Mouse (Mus musculus): ENCODE data around the gene Zfp473. TPM values are rescaled to one million over a fixed set of nuclear protein-coding genes. Genes with fewer than 3 reads are reported as not detected.
"Not testable (repeated sequence)": the region's sequence is repeated elsewhere in the genome, so short reads cannot be mapped to it uniquely, and the experiment has no call there.

Zfp473 gene
- total RNA-seq (2021) = under 1 TPM; 0.16 to 0.53 TPM
- long read RNA-seq = 0 reads

GRCm38 (mm10) chr7:44750950-44751349, at the start of gene Zfp473:
Gene Zfp473 (minus strand): TSS chr7:44751050.
- DNase-seq (ENCODE audit: low spot score in 2 of 2) = not testable (repeated sequence)

DNA sequence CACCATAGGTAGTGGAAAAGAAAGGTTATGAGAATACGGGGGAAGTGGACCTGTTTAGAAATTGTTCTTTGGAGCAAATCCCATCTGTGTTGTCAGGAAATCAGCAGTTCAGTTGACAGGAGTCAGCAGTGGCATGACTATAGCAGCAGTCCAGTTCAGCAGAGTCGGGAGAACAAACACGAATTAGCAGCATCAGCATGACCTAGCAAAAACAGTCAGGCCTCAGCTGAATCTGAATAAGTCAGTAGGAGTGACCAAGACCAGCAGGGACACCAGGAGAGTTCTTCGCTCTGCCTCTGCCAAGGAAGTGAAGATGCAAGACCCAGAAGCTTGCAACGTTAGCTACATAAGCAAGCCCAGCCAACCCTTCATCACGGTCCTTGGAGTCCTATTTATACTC, 41.9 kb upstream of the Zfp473 start:
- no peak for DNase-seq (ENCODE audit: low spot score in 2 of 2)

GRCm38 (mm10) chr7:44790066-44790465, 39.2 kb upstream of the Zfp473 start:
- DNase-seq (ENCODE audit: low spot score in 2 of 2) = no peak

DNA sequence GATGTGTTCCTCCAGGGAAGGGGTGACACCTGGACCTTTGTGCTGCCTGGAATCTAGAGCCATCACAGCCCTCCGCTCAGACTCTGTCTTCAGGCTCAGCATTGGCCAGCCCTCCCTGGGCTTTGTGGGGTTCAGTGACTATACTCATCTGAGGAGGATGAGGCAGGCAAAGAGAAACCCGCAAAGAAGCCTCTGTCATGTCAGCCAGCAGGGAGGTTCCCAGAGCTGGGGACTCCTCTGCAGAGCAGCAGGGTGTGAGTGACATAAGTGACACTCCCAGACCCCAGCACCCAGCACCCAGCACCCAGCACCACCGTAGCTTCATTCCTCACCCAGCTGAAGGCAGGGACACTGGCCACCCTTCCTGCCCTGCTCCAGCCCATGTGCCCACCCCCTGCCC, 38.7 kb upstream of the Zfp473 start:
- DNase-seq (ENCODE audit: low spot score in 2 of 2) = no peak

GRCm38 (mm10) chr7:44780101-44780500, 29.3 kb upstream of the Zfp473 start:
- no peak for DNase-seq (ENCODE audit: low spot score in 2 of 2)

DNA sequence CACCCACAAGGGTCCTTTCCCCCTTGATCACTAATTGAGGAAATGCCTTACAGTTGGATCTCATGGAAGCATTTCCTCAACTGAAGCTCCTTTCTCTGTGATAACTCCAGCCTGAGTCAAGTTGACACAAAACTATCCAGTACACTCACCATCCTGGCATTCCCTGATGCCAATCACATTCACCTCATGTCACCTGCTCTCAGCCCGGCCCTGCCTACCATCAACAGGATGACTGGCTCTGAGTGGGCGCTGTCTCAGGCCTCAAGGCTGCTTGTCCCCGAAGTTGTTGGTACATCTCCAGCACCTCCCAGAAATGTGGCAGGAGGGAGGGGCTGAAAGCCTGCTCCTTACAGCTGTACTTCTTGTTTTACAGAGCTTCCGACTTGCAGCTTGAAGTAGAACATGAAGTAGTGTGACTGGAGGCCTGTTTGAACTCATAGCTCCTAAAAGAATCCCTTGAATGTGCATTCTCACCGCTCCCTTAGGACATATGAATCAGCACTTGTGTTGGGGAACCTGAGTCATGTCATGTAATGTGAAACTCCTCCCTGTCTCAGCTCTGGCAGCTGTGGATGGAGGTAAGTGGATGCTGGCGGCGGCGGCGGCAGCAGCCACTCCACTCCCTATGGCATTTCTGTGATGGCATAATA, 26.1 kb upstream of the Zfp473 start:
- DNase-seq (ENCODE audit: low spot score in 2 of 2) = no peak

GRCm38 (mm10) chr7:44772591-44773204, 21.8 kb upstream of the Zfp473 start:
- DNase-seq (ENCODE audit: low spot score in 2 of 2) = no peak

DNA sequence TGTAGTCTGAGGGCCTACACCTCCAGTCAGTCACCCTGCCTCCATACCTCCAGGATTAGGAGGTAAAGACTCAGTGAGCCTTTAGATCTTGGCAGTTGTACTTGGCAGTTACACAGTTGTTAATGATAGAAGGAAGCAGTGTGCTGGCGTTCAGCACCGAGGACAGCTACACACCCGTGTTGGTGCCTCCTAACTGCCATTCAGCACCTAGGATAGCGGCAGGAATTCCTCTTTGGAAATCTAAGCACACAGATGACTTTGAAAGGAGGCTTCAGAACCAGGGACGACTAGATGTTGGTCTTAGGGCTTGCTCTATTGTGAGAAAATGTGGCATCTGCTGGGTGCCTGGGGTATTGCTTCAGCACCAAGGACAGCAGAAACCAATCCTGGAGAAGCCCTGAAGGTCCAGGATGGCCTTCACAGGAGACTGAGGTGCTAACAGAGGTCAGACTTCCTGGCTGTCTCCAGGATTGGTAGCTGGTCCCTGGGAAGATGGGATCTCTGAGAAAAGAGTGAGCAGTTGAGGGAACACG, 19.3 kb upstream of the Zfp473 start:
- peak; percentile 51 to 58 for DNase-seq (ENCODE audit: low spot score in 2 of 2)

DNA sequence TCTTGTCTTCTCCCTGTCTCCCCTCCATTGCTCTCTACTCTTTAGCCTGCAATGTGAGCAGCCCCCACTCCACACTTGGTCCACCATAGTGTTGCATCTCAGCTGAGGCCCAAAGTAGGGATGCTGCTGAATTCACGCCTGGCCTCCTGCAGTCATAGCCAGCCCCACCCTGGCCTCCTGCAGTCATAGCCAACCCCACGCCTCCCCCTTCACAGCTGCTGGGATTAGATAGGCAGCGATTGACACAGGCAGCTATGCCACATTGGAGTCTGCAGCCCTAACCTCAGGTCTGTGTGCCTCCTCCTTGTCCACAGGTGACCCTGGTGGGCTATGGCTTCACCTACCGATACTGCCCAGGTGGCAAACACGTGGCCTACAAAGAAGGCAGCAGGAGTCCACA, 17.3 kb upstream of the Zfp473 start:
- no peak for DNase-seq (ENCODE audit: low spot score in 2 of 2)

DNA sequence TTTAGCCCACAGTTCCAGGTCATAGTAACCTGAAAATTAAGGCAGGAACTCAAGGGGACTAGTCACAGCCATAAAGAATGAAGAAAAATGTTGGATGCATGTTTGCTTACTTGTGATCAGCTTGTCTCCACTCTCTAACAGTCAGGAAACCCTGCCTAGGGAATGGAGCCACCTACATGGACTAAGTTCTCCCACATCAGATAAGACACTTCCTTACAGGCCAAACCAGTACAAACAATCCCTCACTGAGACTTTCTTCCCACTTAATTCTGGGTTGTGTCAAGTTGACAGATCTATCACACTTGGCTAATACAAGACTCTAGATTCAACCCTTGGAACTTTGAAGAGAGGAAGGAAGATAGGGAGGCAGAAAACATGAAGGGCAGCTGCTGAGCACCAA, 9.5 kb upstream of the Zfp473 start:
- DNase-seq (ENCODE audit: low spot score in 2 of 2) = no peak

DNA sequence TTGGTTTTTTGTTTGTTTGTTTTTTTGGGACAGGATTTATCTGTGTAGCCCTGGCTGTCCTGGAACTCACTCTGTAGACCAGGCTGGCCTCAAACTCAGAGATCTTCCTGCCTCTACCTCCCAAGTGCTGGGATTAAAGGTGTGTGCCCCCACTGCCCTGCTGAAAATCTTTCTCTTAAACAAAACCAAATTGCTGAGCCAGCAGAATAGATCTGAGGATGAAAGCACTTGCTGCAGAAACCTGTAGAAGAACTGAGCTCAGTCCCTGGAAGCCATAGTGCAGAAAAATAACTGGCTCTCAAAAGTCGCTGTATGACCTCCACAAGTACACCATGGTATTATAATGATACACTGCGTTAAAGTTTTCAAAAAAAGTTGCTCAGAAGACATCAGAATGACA, 6.3 kb upstream of the Zfp473 start:
- no peak for DNase-seq (ENCODE audit: low spot score in 2 of 2)

- peak; percentile 86 to 90 for DNase-seq (ENCODE audit: low spot score in 2 of 2)
These were observed 2.5 kb downstream of the Zfp473 start, which contains the start of gene Vrk3 for GRCm38 (mm10) chr7:44748101-44749044. Gene Vrk3 (plus strand): TSS chr7:44748413.

DNA sequence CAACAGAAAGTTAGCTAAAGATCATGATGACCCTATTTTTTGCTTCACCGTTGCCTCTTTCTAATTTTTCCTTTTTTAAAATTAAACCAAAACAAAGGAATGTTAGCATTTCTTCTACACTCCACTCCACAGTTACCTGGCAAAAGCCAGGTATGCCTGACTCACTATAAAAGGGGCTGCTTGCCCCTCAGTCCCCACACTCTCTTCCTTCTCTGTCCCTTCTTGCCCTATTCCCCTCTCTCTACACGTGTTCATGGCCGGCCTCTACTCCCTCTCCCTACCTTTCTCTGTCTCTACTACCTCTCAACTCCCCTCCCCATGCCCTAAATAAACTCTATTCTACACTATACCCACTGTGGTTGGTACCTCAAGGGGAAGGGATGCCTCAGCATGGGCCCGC, 3.7 kb downstream of the Zfp473 start:
- no peak for DNase-seq (ENCODE audit: low spot score in 2 of 2)

DNA sequence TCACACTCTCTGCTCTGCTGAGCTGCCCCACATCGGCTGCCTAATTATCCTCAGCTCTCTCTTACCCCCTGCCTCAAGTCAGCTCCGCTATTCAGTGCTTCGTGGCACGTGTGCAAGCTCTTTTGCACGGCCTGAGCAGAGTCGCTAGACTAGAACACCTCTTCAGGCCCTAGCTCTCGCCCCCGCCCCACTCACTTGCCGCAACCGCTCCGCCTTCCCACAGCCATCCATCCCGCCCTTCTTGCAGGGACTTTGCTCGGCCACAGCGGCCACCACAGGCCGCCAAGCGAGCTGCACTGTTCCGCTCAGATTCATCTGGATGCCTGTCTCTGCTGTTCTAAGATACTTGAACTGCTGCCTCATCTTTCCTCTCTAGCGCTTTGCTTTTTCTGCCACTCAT, 5.8 kb downstream of the Zfp473 start:
- DNase-seq (ENCODE audit: low spot score in 2 of 2) = peak; percentile 74 to 81

GRCm38 (mm10) chr7:44744270-44744669, 6.6 kb downstream of the Zfp473 start:
- DNase-seq (ENCODE audit: low spot score in 2 of 2) = no peak

DNA sequence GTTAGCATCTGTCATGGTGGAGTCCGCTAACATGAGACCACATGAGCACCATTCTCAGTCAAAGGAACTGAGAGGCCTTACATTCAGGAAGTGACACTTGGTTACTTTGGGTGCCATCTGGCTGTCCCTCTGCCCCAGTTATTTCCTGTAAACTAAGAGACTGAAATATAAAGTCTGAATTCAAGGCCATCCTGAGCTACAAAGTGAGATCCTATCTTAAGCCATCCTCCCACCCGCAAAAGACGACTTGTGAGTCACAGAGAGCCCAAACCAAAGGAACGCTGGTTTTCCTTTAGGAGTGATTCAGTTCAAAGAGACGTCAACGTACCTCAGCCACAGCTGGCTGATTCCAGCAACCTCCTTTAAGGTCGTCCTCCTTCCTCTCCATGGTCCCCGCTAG, 9.5 kb downstream of the Zfp473 start:
- no peak for DNase-seq (ENCODE audit: low spot score in 2 of 2)

DNA sequence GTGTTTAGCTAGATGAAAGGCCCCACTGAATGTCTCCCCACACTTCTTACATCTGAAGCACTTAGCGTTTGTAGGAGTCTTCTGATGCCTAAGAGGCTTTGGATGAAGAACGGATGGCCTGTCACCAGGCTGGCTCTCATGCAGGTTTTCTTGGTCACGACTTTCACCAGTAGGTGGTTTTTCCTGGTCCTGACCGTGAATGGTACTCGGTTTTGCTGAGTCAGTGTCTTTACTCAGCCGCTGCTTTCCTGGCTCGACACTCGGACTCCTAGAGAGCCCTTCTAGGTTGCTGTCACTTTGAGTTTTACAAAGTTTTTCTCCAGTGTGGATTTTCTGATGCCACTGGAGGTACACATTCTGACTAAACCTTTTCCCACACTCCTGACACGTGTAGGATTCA, 17.1 kb downstream of the Zfp473 start:
- no peak for DNase-seq (ENCODE audit: low spot score in 2 of 2)

- no peak for DNase-seq (ENCODE audit: low spot score in 2 of 2)
These were observed 22.5 kb downstream of the Zfp473 start for GRCm38 (mm10) chr7:44728082-44728975.

DNA sequence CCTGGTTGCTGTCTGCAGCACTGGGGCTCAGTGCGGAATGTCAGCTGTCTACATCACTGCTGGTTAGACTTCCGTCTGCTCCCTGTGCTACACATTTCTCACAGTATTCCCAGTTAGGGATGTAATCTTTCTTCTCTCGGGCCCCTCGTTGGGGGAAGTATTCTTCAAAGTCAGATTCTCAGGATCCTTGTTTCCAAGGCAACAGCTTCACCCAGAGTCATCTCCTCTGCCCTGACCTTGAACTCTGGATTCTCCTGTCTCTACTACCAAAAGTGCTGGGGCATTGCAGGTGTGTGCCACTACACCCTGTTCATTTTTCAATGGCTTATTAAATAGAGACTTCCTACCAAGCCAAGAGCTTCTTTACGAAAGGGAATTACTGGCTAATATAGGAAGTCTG, 23.7 kb downstream of the Zfp473 start:
- no peak for DNase-seq (ENCODE audit: low spot score in 2 of 2)

- DNase-seq (ENCODE audit: low spot score in 2 of 2) = no peak
These were observed 24.5 kb downstream of the Zfp473 start for GRCm38 (mm10) chr7:44726343-44726742.

GRCm38 (mm10) chr7:44724316-44724715, 26.5 kb downstream of the Zfp473 start:
- DNase-seq (ENCODE audit: low spot score in 2 of 2) = peak; percentile 19 to 43

Measured in layer of hippocampus, postnatal 10 days (tissue).